Mouse (Mus musculus): ENCODE measurements at regions not wholly inside any gene's neighbourhood (a gene's known extent, or its start where the extent isn't known, plus 50 kb on each side); places are given as distances from the start of the nearest gene placed in this dataset.

DNA sequence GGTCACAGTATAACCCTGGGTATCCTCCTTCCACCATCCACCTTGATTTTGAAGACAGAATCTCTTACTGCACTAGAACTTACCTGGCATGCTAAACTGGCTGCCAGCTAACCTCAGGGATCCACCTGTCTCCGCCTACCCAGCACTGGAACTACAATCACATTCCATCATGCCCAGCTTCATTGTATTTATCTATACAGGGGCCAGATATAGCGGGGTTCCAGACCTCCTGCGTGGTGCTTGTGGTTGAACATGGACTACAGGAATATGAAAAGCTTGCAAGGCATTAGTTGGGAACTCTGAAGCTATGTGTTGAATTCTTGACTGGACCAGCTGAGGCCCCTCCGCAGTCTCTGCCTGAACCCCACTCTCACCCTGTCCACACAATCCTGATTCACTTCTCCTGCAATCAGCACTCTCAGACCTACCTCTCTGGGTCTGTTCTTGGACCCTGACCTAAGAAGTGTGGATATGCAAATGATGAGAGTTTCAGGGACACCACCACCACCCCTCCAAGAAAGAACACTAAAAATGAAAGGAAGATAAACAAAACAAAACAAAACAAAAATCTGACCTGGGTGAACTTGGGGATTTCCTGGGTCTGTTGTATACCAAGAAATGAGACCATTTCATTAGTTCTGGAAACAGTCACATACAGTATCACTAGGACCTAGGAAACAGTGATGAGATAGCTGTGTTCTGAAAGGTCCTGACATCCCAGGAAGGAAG is 216.4 kb upstream of the Hs6st1 start:
- H3ac ChIP-seq (ENCODE audit: control insufficient read depth, insufficient read length, low read depth): no peak overlapping the region
- no peak overlapping the region for H3K4me3 ChIP-seq (ENCODE audit: insufficient read depth, poor library complexity, severe bottlenecking)
- TF ChIP-seq CEBPB (IDR thresholded peaks at IDR 0.05; ENCODE audit: low read depth) (no peak), USF1 (IDR thresholded peaks at IDR 0.05; ENCODE audit: low read depth) (no peak), MAX (IDR thresholded peaks at IDR 0.05) (no peak), MYOD1 (IDR thresholded peaks at IDR 0.05; ENCODE audit: control insufficient read depth, insufficient read length, low read depth) (no peak), MYOG (IDR thresholded peaks at IDR 0.05; ENCODE audit: control insufficient read depth, extremely low read depth, insufficient read length) (no peak), CTCF (IDR thresholded peaks at IDR 0.05; ENCODE audit: control insufficient read depth, insufficient read depth, insufficient read length) (no peak), FOSL1 (IDR thresholded peaks at IDR 0.05; ENCODE audit: insufficient read depth, low read length, poor library complexity, severe bottlenecking) (no peak)

DNA sequence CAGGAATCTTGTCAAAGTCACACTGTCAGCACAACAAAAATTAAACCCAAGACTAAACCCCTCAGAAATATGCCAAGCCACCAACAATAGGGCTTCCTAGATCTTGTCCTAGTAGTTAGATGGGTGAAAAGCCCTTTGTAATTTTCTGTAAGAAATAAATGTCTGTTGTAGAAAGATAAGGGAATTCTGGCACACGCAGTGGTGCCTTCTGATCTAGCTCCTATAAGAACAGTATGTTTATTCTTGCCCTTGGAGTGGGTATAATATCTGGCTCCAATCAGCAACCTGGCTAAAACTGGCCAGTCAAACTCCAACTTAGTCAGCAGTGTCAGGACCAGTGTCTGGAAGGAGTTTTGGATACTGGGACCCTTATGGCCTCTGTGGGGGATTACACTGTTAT is 215.2 kb upstream of the Hs6st1 start:
- H3K79me2 ChIP-seq (ENCODE audit: control insufficient read depth, insufficient read depth): no peaks in the 10 kb centered on the region
- no peaks in the 10 kb centered on the region for H3K79me3 ChIP-seq (ENCODE audit: low read depth)
- no peaks in the 10 kb centered on the region for H3K36me3 ChIP-seq (ENCODE audit: control insufficient read depth, insufficient read depth)
- no peak for TF ChIP-seq CEBPB (IDR thresholded peaks at IDR 0.05; ENCODE audit: low read depth)
- TF ChIP-seq MYOD1 (IDR thresholded peaks at IDR 0.05; ENCODE audit: control insufficient read depth, insufficient read length, low read depth): no peak
- TF ChIP-seq FOSL1 (IDR thresholded peaks at IDR 0.05; ENCODE audit: insufficient read depth, low read length, poor library complexity, severe bottlenecking): no peak
- TF ChIP-seq MYOG (IDR thresholded peaks at IDR 0.05; ENCODE audit: control insufficient read depth, extremely low read depth, insufficient read length): no peak
- no peak for TF ChIP-seq CTCF (IDR thresholded peaks at IDR 0.05; ENCODE audit: control insufficient read depth, insufficient read depth, insufficient read length)
- no peak for TF ChIP-seq USF1 (IDR thresholded peaks at IDR 0.05; ENCODE audit: low read depth)
- TF ChIP-seq MAX (IDR thresholded peaks at IDR 0.05): no peak
- H3K27me3 ChIP-seq (ENCODE audit: control insufficient read depth, insufficient read depth, insufficient read length): no peaks in the 10 kb centered on the region
- H3K4me3 ChIP-seq (ENCODE audit: insufficient read depth, poor library complexity, severe bottlenecking): no peak overlapping the region
- no peak overlapping the region for H3ac ChIP-seq (ENCODE audit: control insufficient read depth, insufficient read length, low read depth)

More for the DNA sequence above, 216.4 kb upstream of the Hs6st1 start:
- no peaks in the 10 kb centered on the region for H3K36me3 ChIP-seq (ENCODE audit: control insufficient read depth, insufficient read depth)
- H3K79me2 ChIP-seq (ENCODE audit: control insufficient read depth, insufficient read depth): no peaks in the 10 kb centered on the region
- H3K27me3 ChIP-seq (ENCODE audit: control insufficient read depth, insufficient read depth, insufficient read length): no peaks in the 10 kb centered on the region
- no peaks in the 10 kb centered on the region for H3K79me3 ChIP-seq (ENCODE audit: low read depth)

DNA sequence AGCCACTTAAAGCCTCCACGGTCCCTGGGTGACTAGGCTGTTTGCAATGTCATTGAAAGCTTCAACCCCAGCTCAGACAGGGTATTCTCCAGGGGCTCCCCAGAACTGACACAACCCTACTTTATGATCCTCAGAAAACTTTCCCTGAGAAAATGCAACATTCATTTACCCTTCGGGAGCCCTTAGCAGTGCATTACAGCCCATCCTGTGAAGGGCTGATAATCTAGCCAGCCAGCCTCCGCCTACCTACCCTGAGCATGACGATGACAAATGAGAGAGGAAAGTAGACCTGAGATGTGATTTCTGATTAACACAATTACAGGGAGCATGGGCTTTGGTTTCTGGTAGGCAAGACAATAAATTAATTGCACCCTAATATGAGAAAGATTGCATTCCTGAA is 212.6 kb upstream of the Hs6st1 start:
- Histone ChIP-seq H3K4me3 (ENCODE audit: insufficient read depth, poor library complexity, severe bottlenecking) (no peak overlapping the region), H3K79me3 (ENCODE audit: low read depth) (no peaks in the 10 kb centered on the region), H3K27me3 (ENCODE audit: control insufficient read depth, insufficient read depth, insufficient read length) (no peaks in the 10 kb centered on the region), H3K36me3 (ENCODE audit: control insufficient read depth, insufficient read depth) (no peaks in the 10 kb centered on the region), H3K79me2 (ENCODE audit: control insufficient read depth, insufficient read depth) (no peaks in the 10 kb centered on the region), H3ac (ENCODE audit: control insufficient read depth, insufficient read length, low read depth) (no peak overlapping the region)
- TF ChIP-seq CEBPB (IDR thresholded peaks at IDR 0.05; ENCODE audit: low read depth) (no peak), CTCF (IDR thresholded peaks at IDR 0.05; ENCODE audit: control insufficient read depth, insufficient read depth, insufficient read length) (no peak), MAX (IDR thresholded peaks at IDR 0.05) (no peak), FOSL1 (IDR thresholded peaks at IDR 0.05; ENCODE audit: insufficient read depth, low read length, poor library complexity, severe bottlenecking) (no peak)

DNA sequence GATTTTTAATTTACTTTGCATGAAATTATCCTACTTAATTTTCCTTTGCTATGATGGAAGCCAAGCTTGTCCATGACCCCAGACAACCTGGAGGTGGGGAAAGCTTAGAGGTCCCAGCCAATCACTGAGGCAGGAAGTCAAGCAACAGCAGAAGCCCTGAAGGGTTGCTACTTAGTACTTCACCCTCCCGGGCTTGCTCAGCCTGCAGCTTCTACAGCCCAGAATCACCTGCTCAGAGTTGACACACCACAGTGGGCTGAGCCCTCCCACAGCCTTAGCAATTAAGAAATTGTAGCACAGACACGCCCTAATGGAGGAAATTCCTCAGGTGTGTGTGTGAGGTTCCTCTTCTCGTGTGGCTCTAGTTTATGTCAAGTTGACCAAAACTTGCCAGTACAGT is 209.9 kb upstream of the Hs6st1 start:
- H3K4me3 ChIP-seq (ENCODE audit: insufficient read depth, poor library complexity, severe bottlenecking): no peak overlapping the region

DNA sequence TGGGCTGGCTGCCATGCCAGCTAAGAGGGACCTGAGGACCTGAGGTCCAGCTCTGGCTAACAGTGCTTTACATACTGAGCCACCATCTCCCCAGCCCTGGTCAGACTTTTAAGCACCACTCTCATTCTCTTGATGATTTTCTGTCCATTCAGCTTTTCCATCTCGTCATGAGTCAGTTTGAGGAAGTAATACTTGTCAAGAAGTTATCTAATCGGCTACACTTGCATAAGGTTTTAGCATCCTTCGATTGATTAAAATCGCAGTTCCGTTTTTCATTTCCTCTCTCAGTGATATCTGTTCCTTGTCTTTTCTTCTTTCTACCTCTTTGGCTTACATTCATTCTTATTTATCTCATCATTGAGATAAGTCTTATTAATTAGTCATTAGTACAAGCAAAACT is 207.4 kb upstream of the Hs6st1 start:
- H3ac ChIP-seq (ENCODE audit: control insufficient read depth, insufficient read length, low read depth): no peak overlapping the region
- H3K27me3 ChIP-seq (ENCODE audit: control insufficient read depth, insufficient read depth, insufficient read length): no peaks in the 10 kb centered on the region
- no peak overlapping the region for H3K4me3 ChIP-seq (ENCODE audit: insufficient read depth, poor library complexity, severe bottlenecking)
- TF ChIP-seq MYOG (IDR thresholded peaks at IDR 0.05; ENCODE audit: control insufficient read depth, extremely low read depth, insufficient read length) (no peak), CTCF (IDR thresholded peaks at IDR 0.05; ENCODE audit: control insufficient read depth, insufficient read depth, insufficient read length) (no peak), FOSL1 (IDR thresholded peaks at IDR 0.05; ENCODE audit: insufficient read depth, low read length, poor library complexity, severe bottlenecking) (no peak), CEBPB (IDR thresholded peaks at IDR 0.05; ENCODE audit: low read depth) (no peak), MAX (IDR thresholded peaks at IDR 0.05) (no peak), USF1 (IDR thresholded peaks at IDR 0.05; ENCODE audit: low read depth) (no peak), MYOD1 (IDR thresholded peaks at IDR 0.05; ENCODE audit: control insufficient read depth, insufficient read length, low read depth) (no peak)
- no peaks in the 10 kb centered on the region for H3K79me3 ChIP-seq (ENCODE audit: low read depth)
- H3K36me3 ChIP-seq (ENCODE audit: control insufficient read depth, insufficient read depth): no peaks in the 10 kb centered on the region
- H3K79me2 ChIP-seq (ENCODE audit: control insufficient read depth, insufficient read depth): no peaks in the 10 kb centered on the region

More for the DNA sequence above, 209.9 kb upstream of the Hs6st1 start:
- TF ChIP-seq USF1 (IDR thresholded peaks at IDR 0.05; ENCODE audit: low read depth) (no peak), CTCF (IDR thresholded peaks at IDR 0.05; ENCODE audit: control insufficient read depth, insufficient read depth, insufficient read length) (no peak), MYOG (IDR thresholded peaks at IDR 0.05; ENCODE audit: control insufficient read depth, extremely low read depth, insufficient read length) (no peak)
- no peaks in the 10 kb centered on the region for H3K79me3 ChIP-seq (ENCODE audit: low read depth)
- no peak overlapping the region for H3ac ChIP-seq (ENCODE audit: control insufficient read depth, insufficient read length, low read depth)
- no peaks in the 10 kb centered on the region for H3K27me3 ChIP-seq (ENCODE audit: control insufficient read depth, insufficient read depth, insufficient read length)
- no peaks in the 10 kb centered on the region for H3K79me2 ChIP-seq (ENCODE audit: control insufficient read depth, insufficient read depth)
- no peaks in the 10 kb centered on the region for H3K36me3 ChIP-seq (ENCODE audit: control insufficient read depth, insufficient read depth)

DNA sequence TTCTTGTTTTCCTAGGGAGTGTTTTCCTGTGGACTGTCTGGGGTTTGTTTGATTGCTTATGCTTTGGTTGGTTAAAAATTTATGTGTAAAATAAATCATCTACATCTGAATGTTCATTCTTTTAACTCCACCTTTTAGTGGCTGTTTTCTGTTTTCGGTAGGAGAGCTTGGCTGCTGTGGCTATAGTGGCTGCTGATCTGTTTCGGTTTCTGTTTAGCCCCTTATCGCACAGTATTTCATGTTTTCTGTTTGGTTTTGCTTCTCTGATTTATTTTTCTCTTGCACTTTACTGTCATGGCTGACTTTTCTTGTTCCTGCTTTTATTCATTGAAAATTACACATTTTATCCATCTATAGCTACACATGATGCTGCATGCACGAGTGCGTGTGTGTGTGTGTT is 206.0 kb upstream of the Hs6st1 start:
- Histone ChIP-seq H3K79me2 (ENCODE audit: control insufficient read depth, insufficient read depth) (no peaks in the 10 kb centered on the region), H3K4me3 (ENCODE audit: insufficient read depth, poor library complexity, severe bottlenecking) (no peak overlapping the region), H3ac (ENCODE audit: control insufficient read depth, insufficient read length, low read depth) (no peak overlapping the region), H3K79me3 (ENCODE audit: low read depth) (no peaks in the 10 kb centered on the region), H3K27me3 (ENCODE audit: control insufficient read depth, insufficient read depth, insufficient read length) (no peaks in the 10 kb centered on the region), H3K36me3 (ENCODE audit: control insufficient read depth, insufficient read depth) (no peaks in the 10 kb centered on the region)
- no peak for TF ChIP-seq USF1 (IDR thresholded peaks at IDR 0.05; ENCODE audit: low read depth)
- no peak for TF ChIP-seq CTCF (IDR thresholded peaks at IDR 0.05; ENCODE audit: control insufficient read depth, insufficient read depth, insufficient read length)
- no peak for TF ChIP-seq MYOG (IDR thresholded peaks at IDR 0.05; ENCODE audit: control insufficient read depth, extremely low read depth, insufficient read length)
- no peak for TF ChIP-seq MYOD1 (IDR thresholded peaks at IDR 0.05; ENCODE audit: control insufficient read depth, insufficient read length, low read depth)
- no peak for TF ChIP-seq MAX (IDR thresholded peaks at IDR 0.05)
- TF ChIP-seq CEBPB (IDR thresholded peaks at IDR 0.05; ENCODE audit: low read depth): no peak
- TF ChIP-seq FOSL1 (IDR thresholded peaks at IDR 0.05; ENCODE audit: insufficient read depth, low read length, poor library complexity, severe bottlenecking): no peak

Data from C2C12 (cell line).